Mouse (Mus musculus): Measurements from ENCODE around the gene Rreb1. TPM values are rescaled to one million over a fixed set of nuclear protein-coding genes. Genes with fewer than 3 reads are reported as not detected.

Rreb1 gene
- polyA plus RNA-seq, 1 experiment = 4.6 TPM

- Histone ChIP-seq H3K27me3 (ENCODE audit: control insufficient read depth, insufficient read depth, low read length) (no peaks in the 10 kb centered on the region), H3K36me3 (ENCODE audit: control insufficient read depth, insufficient read depth, low read length) (no peaks in the 10 kb centered on the region), H3K4me1 (ENCODE audit: control insufficient read depth, insufficient read depth, low read length) (peaks cover 11% of the 10 kb centered on the region), H3K27ac (ENCODE audit: control insufficient read depth, insufficient read depth, low read depth, low read length) (no peak overlapping the region), H3K4me3 (ENCODE audit: control insufficient read depth, low read depth, low read length) (no peak overlapping the region)
- no peak for TF ChIP-seq CTCF (IDR thresholded peaks at IDR 0.05; ENCODE audit: control insufficient read depth, insufficient read depth, insufficient replicate concordance, low read depth, low read length)
- TF ChIP-seq POLR2A (IDR thresholded peaks at IDR 0.05; ENCODE audit: control insufficient read depth, low read depth, low read length) = no peak
These were observed 81.6 kb downstream of the Rreb1 start for GRCm38 (mm10) chr13:37859782-37860181.

GRCm38 (mm10) chr13:37860204-37860603 lies 82.0 kb downstream of the Rreb1 start:
- no peaks in the 10 kb centered on the region for H3K27me3 ChIP-seq (ENCODE audit: control insufficient read depth, insufficient read depth, low read length)
- no peak overlapping the region for H3K27ac ChIP-seq (ENCODE audit: control insufficient read depth, insufficient read depth, low read depth, low read length)
- TF ChIP-seq POLR2A (IDR thresholded peaks at IDR 0.05; ENCODE audit: control insufficient read depth, low read depth, low read length) (no peak), CTCF (IDR thresholded peaks at IDR 0.05; ENCODE audit: control insufficient read depth, insufficient read depth, insufficient replicate concordance, low read depth, low read length) (no peak)
- H3K36me3 ChIP-seq (ENCODE audit: control insufficient read depth, insufficient read depth, low read length) = no peaks in the 10 kb centered on the region
- no peak overlapping the region for H3K4me3 ChIP-seq (ENCODE audit: control insufficient read depth, low read depth, low read length)
- peaks cover 11% of the 10 kb centered on the region for H3K4me1 ChIP-seq (ENCODE audit: control insufficient read depth, insufficient read depth, low read length)

GRCm38 (mm10) chr13:37860789-37861188 lies 82.6 kb downstream of the Rreb1 start:
- Histone ChIP-seq H3K27ac (ENCODE audit: control insufficient read depth, insufficient read depth, low read depth, low read length) (no peak overlapping the region), H3K4me3 (ENCODE audit: control insufficient read depth, low read depth, low read length) (no peak overlapping the region), H3K4me1 (ENCODE audit: control insufficient read depth, insufficient read depth, low read length) (peaks cover 11% of the 10 kb centered on the region), H3K27me3 (ENCODE audit: control insufficient read depth, insufficient read depth, low read length) (no peaks in the 10 kb centered on the region), H3K36me3 (ENCODE audit: control insufficient read depth, insufficient read depth, low read length) (no peaks in the 10 kb centered on the region)
- no peak for TF ChIP-seq CTCF (IDR thresholded peaks at IDR 0.05; ENCODE audit: control insufficient read depth, insufficient read depth, insufficient replicate concordance, low read depth, low read length)
- TF ChIP-seq POLR2A (IDR thresholded peaks at IDR 0.05; ENCODE audit: control insufficient read depth, low read depth, low read length) = no peak

- Histone ChIP-seq H3K36me3 (ENCODE audit: control insufficient read depth, insufficient read depth, low read length) (no peaks in the 10 kb centered on the region), H3K27me3 (ENCODE audit: control insufficient read depth, insufficient read depth, low read length) (no peaks in the 10 kb centered on the region), H3K27ac (ENCODE audit: control insufficient read depth, insufficient read depth, low read depth, low read length) (no peak overlapping the region), H3K4me1 (ENCODE audit: control insufficient read depth, insufficient read depth, low read length) (peaks cover 8% of the 10 kb centered on the region), H3K4me3 (ENCODE audit: control insufficient read depth, low read depth, low read length) (no peak overlapping the region)
- TF ChIP-seq CTCF (IDR thresholded peaks at IDR 0.05; ENCODE audit: control insufficient read depth, insufficient read depth, insufficient replicate concordance, low read depth, low read length) = no peak
- TF ChIP-seq POLR2A (IDR thresholded peaks at IDR 0.05; ENCODE audit: control insufficient read depth, low read depth, low read length) = no peak
These were observed 84.3 kb downstream of the Rreb1 start for GRCm38 (mm10) chr13:37862492-37862891.

GRCm38 (mm10) chr13:37863643-37864042 lies 85.4 kb downstream of the Rreb1 start:
- peaks cover 2% of the 10 kb centered on the region for H3K4me1 ChIP-seq (ENCODE audit: control insufficient read depth, insufficient read depth, low read length)
- TF ChIP-seq CTCF (IDR thresholded peaks at IDR 0.05; ENCODE audit: control insufficient read depth, insufficient read depth, insufficient replicate concordance, low read depth, low read length) (no peak), POLR2A (IDR thresholded peaks at IDR 0.05; ENCODE audit: control insufficient read depth, low read depth, low read length) (no peak)

GRCm38 (mm10) chr13:37864697-37865096 lies 86.5 kb downstream of the Rreb1 start:
- Histone ChIP-seq H3K27ac (ENCODE audit: control insufficient read depth, insufficient read depth, low read depth, low read length) (no peak overlapping the region), H3K4me3 (ENCODE audit: control insufficient read depth, low read depth, low read length) (no peak overlapping the region), H3K27me3 (ENCODE audit: control insufficient read depth, insufficient read depth, low read length) (no peaks in the 10 kb centered on the region), H3K36me3 (ENCODE audit: control insufficient read depth, insufficient read depth, low read length) (no peaks in the 10 kb centered on the region), H3K4me1 (ENCODE audit: control insufficient read depth, insufficient read depth, low read length) (no peaks in the 10 kb centered on the region; the same call in 1 of the 2 replicates)
- TF ChIP-seq CTCF (IDR thresholded peaks at IDR 0.05; ENCODE audit: control insufficient read depth, insufficient read depth, insufficient replicate concordance, low read depth, low read length) (no peak), POLR2A (IDR thresholded peaks at IDR 0.05; ENCODE audit: control insufficient read depth, low read depth, low read length) (no peak)

More at GRCm38 (mm10) chr13:37863643-37864042, 85.4 kb downstream of the Rreb1 start:
- H3K27ac ChIP-seq (ENCODE audit: control insufficient read depth, insufficient read depth, low read depth, low read length) = no peak overlapping the region
- no peak overlapping the region for H3K4me3 ChIP-seq (ENCODE audit: control insufficient read depth, low read depth, low read length)
- H3K36me3 ChIP-seq (ENCODE audit: control insufficient read depth, insufficient read depth, low read length) = no peaks in the 10 kb centered on the region
- H3K27me3 ChIP-seq (ENCODE audit: control insufficient read depth, insufficient read depth, low read length) = no peaks in the 10 kb centered on the region

GRCm38 (mm10) chr13:37866296-37866695 lies 88.1 kb downstream of the Rreb1 start:
- Histone ChIP-seq H3K4me3 (ENCODE audit: control insufficient read depth, low read depth, low read length) (no peak overlapping the region), H3K36me3 (ENCODE audit: control insufficient read depth, insufficient read depth, low read length) (no peaks in the 10 kb centered on the region), H3K27ac (ENCODE audit: control insufficient read depth, insufficient read depth, low read depth, low read length) (no peak overlapping the region), H3K4me1 (ENCODE audit: control insufficient read depth, insufficient read depth, low read length) (no peaks in the 10 kb centered on the region; the same call in 1 of the 2 replicates), H3K27me3 (ENCODE audit: control insufficient read depth, insufficient read depth, low read length) (no peaks in the 10 kb centered on the region)
- TF ChIP-seq CTCF (IDR thresholded peaks at IDR 0.05; ENCODE audit: control insufficient read depth, insufficient read depth, insufficient replicate concordance, low read depth, low read length) (no peak), POLR2A (IDR thresholded peaks at IDR 0.05; ENCODE audit: control insufficient read depth, low read depth, low read length) (no peak)

GRCm38 (mm10) chr13:37866846-37867245 lies 88.6 kb downstream of the Rreb1 start:
- no peaks in the 10 kb centered on the region for H3K27me3 ChIP-seq (ENCODE audit: control insufficient read depth, insufficient read depth, low read length)
- H3K4me1 ChIP-seq (ENCODE audit: control insufficient read depth, insufficient read depth, low read length) = no peaks in the 10 kb centered on the region; the same call in 1 of the 2 replicates
- no peaks in the 10 kb centered on the region for H3K36me3 ChIP-seq (ENCODE audit: control insufficient read depth, insufficient read depth, low read length)
- H3K27ac ChIP-seq (ENCODE audit: control insufficient read depth, insufficient read depth, low read depth, low read length) = no peak overlapping the region
- H3K4me3 ChIP-seq (ENCODE audit: control insufficient read depth, low read depth, low read length) = no peak overlapping the region
- no peak for TF ChIP-seq CTCF (IDR thresholded peaks at IDR 0.05; ENCODE audit: control insufficient read depth, insufficient read depth, insufficient replicate concordance, low read depth, low read length)
